Mouse (Mus musculus) spleen, adult 2 months (tissue): ENCODE data around the gene Derl2.

Source experiments
- CTCF ChIP-seq: fragments of 200-500 bp; IDR thresholded peaks from 2 replicates; pipeline ENCODE4 v1.5.1; 2011; ENCODE audit warnings: mild to moderate bottlenecking, inconsistent platforms; ENCODE audit not compliant: insufficient read depth, insufficient read length, insufficient replicate concordance; ENCODE audit errors: extremely low read depth
- POLR2A ChIP-seq: fragments of 200-500 bp; IDR thresholded peaks from 2 replicates; pipeline ENCODE4 v1.6.1; 2011; ENCODE audit warnings: low read depth, low read length, inconsistent platforms

DNA sequence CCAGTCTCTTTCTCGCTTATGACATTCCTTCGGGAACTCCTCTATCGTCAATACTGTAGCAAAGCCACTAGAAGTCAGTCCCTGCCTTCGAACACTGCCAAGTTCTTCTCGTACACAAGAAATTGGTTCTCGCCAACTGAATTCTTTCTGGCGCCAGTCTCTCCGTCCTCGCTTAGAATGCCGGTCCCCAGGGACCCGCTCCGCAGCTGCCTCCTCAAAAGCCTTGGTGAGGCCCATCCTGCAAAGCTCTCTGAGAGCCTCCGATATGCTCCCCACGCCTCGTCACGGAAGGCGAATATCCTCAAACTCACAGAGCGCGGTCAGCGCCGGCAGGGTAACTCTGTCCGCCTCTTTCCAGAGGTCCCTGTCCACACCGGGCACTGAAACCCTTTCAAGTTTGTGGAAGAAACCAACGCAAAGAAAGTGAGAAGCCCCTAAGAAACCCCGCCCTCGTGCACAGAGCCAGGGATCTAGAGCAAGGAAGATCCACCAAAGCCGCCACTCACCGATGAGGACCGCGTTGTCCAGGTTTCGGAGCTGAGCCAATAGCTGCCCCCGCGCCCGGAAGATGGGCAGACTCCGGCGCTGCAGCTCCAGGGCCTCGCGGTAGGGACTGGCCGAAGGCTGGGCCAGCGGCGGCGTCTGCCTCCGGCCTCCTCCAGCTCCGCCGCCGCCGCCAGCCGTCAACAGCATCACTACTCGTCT is 15.9 kb downstream of the Derl2 start:
- no peak for TF ChIP-seq POLR2A
- no peak for TF ChIP-seq CTCF
